Mouse (Mus musculus): ENCODE measurements around the gene Krtap28-13.
A peak's percentile ranks its signal among the peaks of the same experiment; 100 is the strongest.

Gene Krtap28-13

GRCm38 (mm10) chr1:83060643-83061042 lies at the start of gene Krtap28-13:
Gene Krtap28-13, plus strand, starts transcription at chr1:83060930.
- DNase-seq: no peak

GRCm38 (mm10) chr1:83014477-83014876 lies 46.3 kb upstream of the Krtap28-13 start:
- no peak for DNase-seq

GRCm38 (mm10) chr1:83015329-83015879 lies 45.3 kb upstream of the Krtap28-13 start:
- DNase-seq: no peak

- DNase-seq: no peak
These were observed 44.2 kb upstream of the Krtap28-13 start for GRCm38 (mm10) chr1:83016556-83016955.

GRCm38 (mm10) chr1:83031950-83032349 lies 28.8 kb upstream of the Krtap28-13 start:
- no peak for DNase-seq

GRCm38 (mm10) chr1:83032508-83032907 lies 28.2 kb upstream of the Krtap28-13 start:
- peak; percentile 59 for DNase-seq

- DNase-seq: no peak
These were observed 26.2 kb upstream of the Krtap28-13 start for GRCm38 (mm10) chr1:83034509-83034908.

- no peak for DNase-seq
These were observed 23.6 kb upstream of the Krtap28-13 start for GRCm38 (mm10) chr1:83036892-83037667.

- DNase-seq: peak; percentile 42
These were observed 22.5 kb upstream of the Krtap28-13 start, which contains the start of gene Slc19a3 for GRCm38 (mm10) chr1:83038109-83038672. Gene Slc19a3, minus strand, starts transcription at chr1:83038448.

GRCm38 (mm10) chr1:83039080-83039479 lies 21.6 kb upstream of the Krtap28-13 start:
- peak; percentile 46 for DNase-seq

- no peak for DNase-seq
These were observed 18.4 kb upstream of the Krtap28-13 start, which contains the start of gene Krtap28-10 for GRCm38 (mm10) chr1:83042380-83042779. Gene Krtap28-10, minus strand, starts transcription at chr1:83042480.

- peak; percentile 75 for DNase-seq
These were observed 15.8 kb upstream of the Krtap28-13 start, which contains the start of gene Gm47969 for GRCm38 (mm10) chr1:83044882-83045427. Gene Gm47969, plus strand, starts transcription at chr1:83044932.

- no peak for DNase-seq
These were observed 2.2 kb upstream of the Krtap28-13 start for GRCm38 (mm10) chr1:83058481-83058880.

- no peak for DNase-seq
These were observed 1.5 kb upstream of the Krtap28-13 start, which contains the start of gene A030005K14Rik for GRCm38 (mm10) chr1:83059278-83059677. Gene A030005K14Rik, minus strand, starts transcription at chr1:83059378.

- peak; percentile 49 for DNase-seq
These were observed 4.1 kb downstream of the Krtap28-13 start for GRCm38 (mm10) chr1:83064851-83065250.

- no peak for DNase-seq
These were observed 5.8 kb downstream of the Krtap28-13 start for GRCm38 (mm10) chr1:83066577-83066976.

GRCm38 (mm10) chr1:83067205-83067604 lies 6.5 kb downstream of the Krtap28-13 start:
- DNase-seq: no peak

- DNase-seq: no peak
These were observed 14.9 kb downstream of the Krtap28-13 start for GRCm38 (mm10) chr1:83075526-83076189.

GRCm38 (mm10) chr1:83076190-83076917 lies 15.6 kb downstream of the Krtap28-13 start:
- peak; percentile 48 for DNase-seq

GRCm38 (mm10) chr1:83077016-83077415 lies 16.3 kb downstream of the Krtap28-13 start:
- DNase-seq: no peak

- DNase-seq: peak; percentile 5
These were observed 24.1 kb downstream of the Krtap28-13 start for GRCm38 (mm10) chr1:83084790-83085189.

- DNase-seq: no peak
These were observed 30.5 kb downstream of the Krtap28-13 start for GRCm38 (mm10) chr1:83091268-83091667.

Measured in lung, postnatal 36 days (tissue).